Mouse (Mus musculus) liver, embryonic 12.5 days (tissue): Measurements from ENCODE around the gene Itprip. TPM values are rescaled to one million over a fixed set of nuclear protein-coding genes. Genes with fewer than 3 reads are reported as not detected.

ENCODE experiments used
- ATAC-seq: fragments of 200-750 bp; cut with Nextera tagmentation; 2 replicates; pipeline ENCODE4 v1.8.0; 2017; ENCODE audit warnings: moderate number of reproducible peaks, mild to moderate bottlenecking, moderate library complexity
- H3K27ac ChIP-seq: fragments of 300-500 bp; sonication (generic); 2 replicates; pipeline ENCODE4 v1.5.1; 2016; ENCODE audit warnings: mild to moderate bottlenecking
- H3K27me3 ChIP-seq: fragments of 300-500 bp; sonication (generic); replicated peaks from 2 replicates; pipeline ENCODE4 v1.6.1; 2016; ENCODE audit warnings: mild to moderate bottlenecking, moderate library complexity
- H3K36me3 ChIP-seq: fragments of 300-500 bp; sonication (generic); 2 replicates; pipeline ENCODE4 v1.6.1; 2016; ENCODE audit warnings: mild to moderate bottlenecking, moderate library complexity
- H3K4me1 ChIP-seq: fragments of 300-500 bp; sonication (generic); 2 replicates; pipeline ENCODE4 v1.6.1; 2016
- H3K4me2 ChIP-seq: fragments of 300-500 bp; sonication (generic); 2 replicates; pipeline ENCODE4 v1.6.1; 2016; ENCODE audit warnings: mild to moderate bottlenecking, moderate library complexity
- H3K4me3 ChIP-seq: fragments of 300-500 bp; sonication (generic); 2 replicates; pipeline ENCODE4 v1.5.1; 2016; ENCODE audit warnings: mild to moderate bottlenecking, moderate library complexity
- H3K9ac ChIP-seq: fragments of 300-500 bp; sonication (generic); 2 replicates; pipeline ENCODE4 v1.6.1; 2016; ENCODE audit warnings: mild to moderate bottlenecking, moderate library complexity
- H3K9me3 ChIP-seq: fragments of 300-500 bp; sonication (generic); replicated peaks from 2 replicates; pipeline ENCODE4 v1.6.1; 2016; ENCODE audit warnings: mild to moderate bottlenecking, moderate library complexity
- WGBS: fragments of 180-500 bp; shearing (Covaris S2); methylation state at CpG from one replicate; pipeline ENCODE4 v1.1.7; 2016; ENCODE audit not compliant: insufficient replicate concordance; 5-methylcytosine and 5-hydroxymethylcytosine counted together
- polyA plus RNA-seq: library from polyadenylated mRNA; unstranded; fragments of >200 nt; fragmentation: Nextera tagmentation; extraction: Ambion mirVana; gene quantifications from 2 replicates; pipeline ENCODE4 v1.2.1, GENCODE M21; 2016

Itprip gene
- polyA plus RNA-seq, 1 experiment from 2014 or later, result 5.3 TPM

- Histone ChIP-seq H3K9ac (no peak overlapping the region), H3K27ac (no peak overlapping the region), H3K9me3 (no peaks in the 10 kb centered on the region), H3K4me3 (no peak overlapping the region), H3K4me2 (no peak overlapping the region), H3K27me3 (peaks cover 32% of the 10 kb centered on the region), H3K36me3 (no peaks in the 10 kb centered on the region), H3K4me1 (no peaks in the 10 kb centered on the region; the same call in 1 of the 2 replicates)
- no peak for ATAC-seq
- 83% methylated on average over 8 of the region's 8 CpGs for WGBS
Measured at GRCm38 (mm10) chr19:47934146-47934545, 15.0 kb upstream of the Itprip start.

- WGBS, result 37% methylated on average over 7 of the region's 7 CpGs
- ATAC-seq, result peak; percentile 27; the same call in 1 of the 2 replicates
- no peaks in the 10 kb centered on the region for H3K4me1 ChIP-seq
- no peak overlapping the region for H3K9ac ChIP-seq
- peaks cover 12% of the 10 kb centered on the region; the same call in 1 of the 2 replicates for H3K27me3 ChIP-seq
- H3K9me3 ChIP-seq, result no peaks in the 10 kb centered on the region
- H3K4me2 ChIP-seq, result no peak overlapping the region
- no peak overlapping the region for H3K27ac ChIP-seq
- no peaks in the 10 kb centered on the region for H3K36me3 ChIP-seq
- no peak overlapping the region for H3K4me3 ChIP-seq
Measured at GRCm38 (mm10) chr19:47931982-47932638, 13.0 kb upstream of the Itprip start.

GRCm38 (mm10) chr19:47929043-47929442 lies 9.9 kb upstream of the Itprip start:
- Histone ChIP-seq H3K36me3 (no peaks in the 10 kb centered on the region), H3K27ac (no peak overlapping the region)
- WGBS, result 77% methylated on average over 4 of the region's 4 CpGs

DNA sequence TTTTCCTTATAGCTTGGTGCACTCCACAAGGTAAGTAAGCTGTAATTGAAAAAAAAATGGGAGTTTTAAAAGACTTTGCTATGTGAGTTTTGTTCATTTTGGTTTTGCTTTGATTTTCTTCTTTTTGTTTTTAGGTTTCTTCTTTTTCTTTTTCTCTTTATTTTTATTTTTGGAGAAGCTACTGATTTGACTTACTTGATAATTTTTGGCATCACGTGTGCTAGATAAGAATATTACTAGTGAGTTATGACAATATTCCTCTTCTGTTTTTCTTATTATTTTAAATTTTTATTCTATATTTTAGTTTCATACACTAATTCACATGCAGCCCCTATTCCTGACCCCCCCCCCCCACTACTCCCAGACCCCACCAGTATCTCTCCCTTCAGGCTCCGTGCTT lies 7.9 kb upstream of the Itprip start:
- Histone ChIP-seq H3K4me3 (no peak overlapping the region), H3K4me2 (no peak overlapping the region), H3K27me3 (0 out of 2 replicates have a peak, but pooled peaks cover 4% of the 10 kb centered on the region), H3K27ac (no peak overlapping the region), H3K9ac (no peak overlapping the region), H3K9me3 (no peaks in the 10 kb centered on the region), H3K4me1 (no peaks in the 10 kb centered on the region), H3K36me3 (no peaks in the 10 kb centered on the region)
- no peak for ATAC-seq
- 64% methylated on average over 2 of the region's 2 CpGs for WGBS

More at GRCm38 (mm10) chr19:47929043-47929442, 9.9 kb upstream of the Itprip start:
- Histone ChIP-seq H3K27me3 (0 out of 2 replicates have a peak, but pooled peaks cover 4% of the 10 kb centered on the region), H3K9me3 (no peaks in the 10 kb centered on the region), H3K4me2 (no peak overlapping the region), H3K9ac (no peak overlapping the region), H3K4me1 (no peaks in the 10 kb centered on the region), H3K4me3 (no peak overlapping the region)
- ATAC-seq, result no peak

DNA sequence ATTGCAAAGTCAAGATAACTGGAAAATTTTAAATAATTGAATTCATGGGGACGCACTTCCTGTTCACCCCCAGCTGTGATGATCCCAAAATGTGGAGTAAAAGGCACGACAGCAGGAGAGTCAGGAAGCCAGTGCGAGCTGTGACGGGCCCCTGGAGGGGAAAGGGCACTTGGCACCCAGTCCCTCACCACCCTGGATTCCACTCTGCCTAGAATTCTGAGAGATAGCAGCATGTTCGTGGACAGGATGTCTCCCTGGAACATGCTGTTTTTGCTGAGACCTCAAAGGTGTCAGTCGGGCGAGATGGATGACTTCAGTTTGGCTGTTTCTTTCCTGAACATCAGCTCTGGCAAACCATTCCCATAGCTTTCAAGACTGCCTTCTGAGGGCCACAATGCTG lies 6.7 kb upstream of the Itprip start:
- H3K4me2 ChIP-seq, result no peak overlapping the region
- H3K4me3 ChIP-seq, result no peak overlapping the region
- no peak overlapping the region for H3K9ac ChIP-seq
- H3K9me3 ChIP-seq, result no peaks in the 10 kb centered on the region
- no peak overlapping the region for H3K27ac ChIP-seq
- WGBS, result 60% methylated on average over 7 of the region's 7 CpGs
- H3K27me3 ChIP-seq, result no peaks in the 10 kb centered on the region
- no peaks in the 10 kb centered on the region for H3K36me3 ChIP-seq
- H3K4me1 ChIP-seq, result no peaks in the 10 kb centered on the region
- no peak for ATAC-seq

GRCm38 (mm10) chr19:47919966-47920375 lies 872 bp upstream of the Itprip start:
- Histone ChIP-seq H3K27me3 (no peaks in the 10 kb centered on the region), H3K4me3 (peak overlapping the region; percentile 83), H3K27ac (peak overlapping the region; percentile 80), H3K9me3 (no peaks in the 10 kb centered on the region), H3K36me3 (no peaks in the 10 kb centered on the region), H3K4me1 (peaks cover 28% of the 10 kb centered on the region), H3K9ac (peak overlapping the region; percentile 83), H3K4me2 (peak overlapping the region; percentile 90)
- 0 out of 2 replicates have a peak, but pooled peaks have one; percentile 4 for ATAC-seq
- WGBS, result 4% methylated on average over 8 of the region's 8 CpGs

DNA sequence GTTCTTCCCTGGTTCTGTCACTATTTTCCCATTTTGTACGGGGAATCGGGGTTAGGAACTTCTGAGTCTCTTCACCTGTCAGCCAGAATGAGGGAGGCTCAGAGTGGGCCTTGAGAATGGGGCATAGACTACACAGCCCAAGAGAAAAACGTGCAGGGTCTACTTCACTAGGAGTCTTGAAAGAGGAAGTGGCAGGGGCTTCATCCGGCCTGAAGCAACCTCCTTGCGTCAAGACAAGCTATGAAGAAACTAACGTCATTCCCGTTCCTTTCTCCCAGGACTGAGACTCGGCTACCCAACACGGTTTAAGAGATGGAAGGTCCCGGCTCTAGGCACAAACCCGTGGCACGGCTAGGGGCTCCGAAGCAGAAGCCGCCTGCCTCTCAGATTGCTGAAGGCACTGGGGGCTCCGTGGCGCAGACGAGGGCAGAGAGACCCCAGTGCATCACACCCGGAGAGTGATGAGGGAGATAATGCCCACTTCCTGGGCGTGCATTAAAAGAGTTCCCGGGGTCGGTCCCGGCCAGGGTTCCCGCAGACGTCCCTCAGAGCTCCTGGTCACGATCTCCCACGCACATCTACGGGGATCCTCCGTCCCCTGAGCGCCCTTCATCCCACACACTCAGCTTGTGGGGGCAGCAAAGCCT lies 521 bp downstream of the Itprip start:
- Histone ChIP-seq H3K36me3 (no peaks in the 10 kb centered on the region), H3K4me3 (peak overlapping the region; percentile 83), H3K4me1 (peaks cover 28% of the 10 kb centered on the region), H3K27ac (peak overlapping the region; percentile 80), H3K9ac (peak overlapping the region; percentile 83), H3K27me3 (no peaks in the 10 kb centered on the region), H3K4me2 (peak overlapping the region; percentile 90), H3K9me3 (no peaks in the 10 kb centered on the region)
- peak; percentile 48 for ATAC-seq
- WGBS, result 3% methylated on average over 29 of the region's 29 CpGs

GRCm38 (mm10) chr19:47918016-47918415 lies 1.1 kb downstream of the Itprip start:
- peak overlapping the region; percentile 83 for H3K4me3 ChIP-seq
- 24% methylated on average over 9 of the region's 9 CpGs for WGBS
- H3K36me3 ChIP-seq, result no peaks in the 10 kb centered on the region
- no peak for ATAC-seq
- H3K4me1 ChIP-seq, result peaks cover 28% of the 10 kb centered on the region
- peak overlapping the region; percentile 90 for H3K4me2 ChIP-seq
- no peaks in the 10 kb centered on the region for H3K27me3 ChIP-seq
- H3K27ac ChIP-seq, result peak overlapping the region; percentile 80; the same call in 1 of the 2 replicates
- H3K9me3 ChIP-seq, result no peaks in the 10 kb centered on the region
- peak overlapping the region; percentile 83 for H3K9ac ChIP-seq

- Histone ChIP-seq H3K9ac (peak overlapping the region; percentile 83; the same call in 1 of the 2 replicates), H3K9me3 (no peaks in the 10 kb centered on the region), H3K4me2 (peak overlapping the region; percentile 90), H3K36me3 (no peaks in the 10 kb centered on the region; the same call in 1 of the 2 replicates), H3K27ac (no peak overlapping the region), H3K27me3 (no peaks in the 10 kb centered on the region), H3K4me3 (peak overlapping the region; percentile 83), H3K4me1 (peaks cover 28% of the 10 kb centered on the region)
- 72% methylated on average over 4 of the region's 4 CpGs for WGBS
- ATAC-seq, result no peak
Measured at GRCm38 (mm10) chr19:47917396-47917795, 1.7 kb downstream of the Itprip start.

DNA sequence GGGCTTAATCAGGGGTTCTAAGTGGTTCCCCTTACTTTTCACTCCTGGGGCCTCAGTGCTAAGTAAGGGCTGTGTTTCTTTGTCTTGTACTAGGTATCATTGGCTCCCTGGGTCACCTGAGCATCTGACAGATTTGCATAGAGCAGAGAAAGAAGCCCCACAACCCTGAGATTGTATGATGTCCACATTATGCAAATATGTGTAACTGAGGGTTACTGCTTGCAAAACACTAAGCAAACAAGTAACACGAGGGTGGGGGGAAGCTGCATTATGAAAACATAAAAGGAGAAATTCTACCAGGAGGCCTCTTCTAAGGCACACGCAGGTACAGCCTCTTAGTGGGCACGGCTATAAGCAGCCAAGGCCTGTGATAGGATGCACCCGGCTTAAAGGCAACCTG lies 3.8 kb downstream of the Itprip start:
- no peak overlapping the region for H3K4me3 ChIP-seq
- peaks cover 14% of the 10 kb centered on the region for H3K36me3 ChIP-seq
- peaks cover 42% of the 10 kb centered on the region for H3K4me1 ChIP-seq
- H3K9me3 ChIP-seq, result no peaks in the 10 kb centered on the region
- 76% methylated on average over 4 of the region's 4 CpGs for WGBS
- no peak overlapping the region for H3K4me2 ChIP-seq
- no peak overlapping the region for H3K9ac ChIP-seq
- H3K27me3 ChIP-seq, result no peaks in the 10 kb centered on the region
- H3K27ac ChIP-seq, result no peak overlapping the region
- ATAC-seq, result no peak

- H3K9me3 ChIP-seq, result no peaks in the 10 kb centered on the region
- peaks cover 46% of the 10 kb centered on the region for H3K4me1 ChIP-seq
- H3K27me3 ChIP-seq, result no peaks in the 10 kb centered on the region
- WGBS, result 82% methylated on average over 4 of the region's 4 CpGs
- H3K36me3 ChIP-seq, result peaks cover 14% of the 10 kb centered on the region
- no peak overlapping the region for H3K27ac ChIP-seq
- no peak overlapping the region for H3K9ac ChIP-seq
- no peak for ATAC-seq
- no peak overlapping the region for H3K4me2 ChIP-seq
- no peak overlapping the region for H3K4me3 ChIP-seq
Measured at GRCm38 (mm10) chr19:47914191-47914590, 4.9 kb downstream of the Itprip start.

- WGBS, result 82% methylated on average over 7 of the region's 7 CpGs
- Histone ChIP-seq H3K9me3 (no peaks in the 10 kb centered on the region), H3K4me1 (peaks cover 51% of the 10 kb centered on the region), H3K27ac (no peak overlapping the region), H3K27me3 (no peaks in the 10 kb centered on the region), H3K4me3 (no peak overlapping the region), H3K36me3 (peaks cover 14% of the 10 kb centered on the region), H3K9ac (no peak overlapping the region), H3K4me2 (no peak overlapping the region)
- ATAC-seq, result no peak
Measured at GRCm38 (mm10) chr19:47913344-47913743, 5.8 kb downstream of the Itprip start.
